Mouse (Mus musculus): Measurements from ENCODE around the gene Fbxw7. TPM values are rescaled to one million over a fixed set of nuclear protein-coding genes. Genes with fewer than 3 reads are reported as not detected.

Gene Fbxw7
- total and polyA plus RNA-seq, 3 experiments: 28.5 to 31.3 (median 29.8) TPM

- Histone ChIP-seq H3K36me3 (replicated peaks in 1 of 2; ENCODE audit: control insufficient read depth in 1 of 2, insufficient read depth in 1 of 2, low read length in 1 of 2) (peaks cover 0 to 8% of the 10 kb centered on the region in 2 experiments), H3K9ac (ENCODE audit: insufficient read depth, low read depth) (no peak overlapping the region), H3K9me3 (replicated peaks; ENCODE audit: low read length) (no peaks in the 10 kb centered on the region), H3K27me3 (replicated peaks) (no peaks in the 10 kb centered on the region), H3K79me2 (replicated peaks; ENCODE audit: control insufficient read depth, extremely low read depth, insufficient read depth, poor library complexity, severe bottlenecking) (peaks cover 7% of the 10 kb centered on the region; the same call in 1 of the 2 replicates), H3K4me2 (ENCODE audit: insufficient read depth, low read depth, poor library complexity, severe bottlenecking) (no peak overlapping the region), H3K4me3 (replicated peaks in 1 of 3; ENCODE audit: low read depth in 2 of 3, low read length in 2 of 3, poor library complexity in 1 of 3) (no peak overlapping the region), H3K27ac (ENCODE audit: insufficient read depth, low read depth) (no peak overlapping the region), H3K4me1 (ENCODE audit: control insufficient read depth in 1 of 2, insufficient read depth in 2 of 2) (peaks cover 7 to 40% of the 10 kb centered on the region in 2 experiments; a peak in 3 of 4 replicates)
- DNase-seq (ENCODE audit: extremely low read depth): no peak
- in situ Hi-C loops (cut with MboI; ENCODE audit: low pct_ligation_motif_present, low pct_unique_long_range_greater_than_20kb, low sequenced_read_pairs): no loop called here
- TF ChIP-seq BHLHE40 (IDR thresholded peaks at IDR 0.05; ENCODE audit: low read depth, low read length): no peak
- TF ChIP-seq USF1 (IDR thresholded peaks at IDR 0.05; ENCODE audit: low read depth, low read length): no peak
- TF ChIP-seq JUN (IDR thresholded peaks at IDR 0.05; ENCODE audit: insufficient read depth, low read depth, low read length): no peak
- TF ChIP-seq ZNF384 (IDR thresholded peaks at IDR 0.05; ENCODE audit: low read depth, low read length): no peak
- no peak for TF ChIP-seq EP300 (IDR thresholded peaks at IDR 0.05; ENCODE audit: low read length)
- no peak for TF ChIP-seq SIN3A (IDR thresholded peaks at IDR 0.05; ENCODE audit: low read length)
- TF ChIP-seq TCF12 (IDR thresholded peaks at IDR 0.05; ENCODE audit: low read depth, low read length): no peak
- no peak for TF ChIP-seq ZKSCAN1 (IDR thresholded peaks at IDR 0.05; ENCODE audit: borderline replicate concordance, low read depth, low read length)
- TF ChIP-seq E2F4 (IDR thresholded peaks at IDR 0.05; ENCODE audit: insufficient replicate concordance, low read depth, low read length): no peak
- no peak for TF ChIP-seq NELFE (IDR thresholded peaks at IDR 0.05; ENCODE audit: low read depth, low read length)
- no peak for TF ChIP-seq NRF1 (IDR thresholded peaks at IDR 0.05; ENCODE audit: low read depth, low read length)
- no peak for TF ChIP-seq TBP (conservative IDR thresholded peaks at IDR 0.05; ENCODE audit: low read depth, low read length)
- TF ChIP-seq MAFK (IDR thresholded peaks at IDR 0.05; ENCODE audit: insufficient replicate concordance, low read length): no peak
- no peak for TF ChIP-seq MYC (IDR thresholded peaks at IDR 0.05; ENCODE audit: low read depth, low read length)
- dilution Hi-C loops (cut with MboI; ENCODE audit: extremely low pct_ligation_motif_present, extremely low pct_unique_long_range_greater_than_20kb, low sequenced_read_pairs): no loop called here
Measured at GRCm38 (mm10) chr3:84807826-84808225, 7.2 kb upstream of the Fbxw7 start.

- Histone ChIP-seq H3K9me3 (replicated peaks; ENCODE audit: low read length) (no peaks in the 10 kb centered on the region), H3K4me3 (replicated peaks in 1 of 3; ENCODE audit: low read depth in 2 of 3, low read length in 2 of 3, poor library complexity in 1 of 3) (no peak overlapping the region), H3K27me3 (replicated peaks) (no peaks in the 10 kb centered on the region), H3K4me2 (ENCODE audit: insufficient read depth, low read depth, poor library complexity, severe bottlenecking) (0 out of 2 replicates have a peak overlapping the region, but pooled peaks have one; percentile 56), H3K9ac (ENCODE audit: insufficient read depth, low read depth) (no peak overlapping the region), H3K4me1 (ENCODE audit: control insufficient read depth in 1 of 2, insufficient read depth in 2 of 2) (peaks cover 7 to 44% of the 10 kb centered on the region in 2 experiments; a peak in 3 of 4 replicates), H3K79me2 (replicated peaks; ENCODE audit: control insufficient read depth, extremely low read depth, insufficient read depth, poor library complexity, severe bottlenecking) (peaks cover 14% of the 10 kb centered on the region; the same call in 1 of the 2 replicates), H3K36me3 (replicated peaks in 1 of 2; ENCODE audit: control insufficient read depth in 1 of 2, insufficient read depth in 1 of 2, low read length in 1 of 2) (peaks cover 0 to 8% of the 10 kb centered on the region in 2 experiments), H3K27ac (ENCODE audit: insufficient read depth, low read depth) (no peak overlapping the region)
- no peak for TF ChIP-seq POLR2AphosphoS2 (IDR thresholded peaks at IDR 0.05; ENCODE audit: low read depth, low read length)
- TF ChIP-seq USF2 (conservative IDR thresholded peaks at IDR 0.05; ENCODE audit: low read depth, low read length): no peak
- TF ChIP-seq ZKSCAN1 (IDR thresholded peaks at IDR 0.05; ENCODE audit: borderline replicate concordance, low read depth, low read length): no peak
- no peak for TF ChIP-seq TBP (conservative IDR thresholded peaks at IDR 0.05; ENCODE audit: low read depth, low read length)
- TF ChIP-seq RAD21 (IDR thresholded peaks at IDR 0.05; ENCODE audit: low read depth, low read length): no peak
- peak; percentile 78 for TF ChIP-seq MAFK (IDR thresholded peaks at IDR 0.05; ENCODE audit: insufficient replicate concordance, low read length)
- in situ Hi-C loops (cut with MboI; ENCODE audit: low pct_ligation_motif_present, low pct_unique_long_range_greater_than_20kb, low sequenced_read_pairs) (no loop called here), dilution Hi-C loops (cut with MboI; ENCODE audit: extremely low pct_ligation_motif_present, extremely low pct_unique_long_range_greater_than_20kb, low sequenced_read_pairs) (no loop called here)
- no peak for DNase-seq (ENCODE audit: extremely low read depth)
Measured at GRCm38 (mm10) chr3:84808906-84809305, 6.2 kb upstream of the Fbxw7 start.

Measured in CH12.LX (cell line).